Mouse (Mus musculus) forebrain, embryonic 13.5 days (tissue): ENCODE data around the gene Mbd3. TPM values are rescaled to one million over a fixed set of nuclear protein-coding genes. Genes with fewer than 3 reads are reported as not detected.
A peak's percentile ranks its signal among the peaks of the same experiment; 100 is the strongest.
"Not testable (repeated sequence)": the region's sequence is repeated elsewhere in the genome, so short reads cannot be mapped to it uniquely, and the experiment has no call there.

Source experiments
- ATAC-seq: fragments of 200-750 bp; cut with Nextera tagmentation; 2 replicates; pipeline ENCODE4 v1.8.0; 2017
- H3K27ac ChIP-seq: fragments of 300-500 bp; sonication (generic); 2 replicates; pipeline ENCODE4 v1.5.1; 2015; ENCODE audit warnings: inconsistent platforms, mild to moderate bottlenecking, moderate library complexity
- H3K27me3 ChIP-seq: fragments of 300-500 bp; sonication (generic); 2 replicates; pipeline ENCODE4 v1.6.1; 2015; ENCODE audit warnings: mild to moderate bottlenecking, inconsistent platforms
- H3K36me3 ChIP-seq: fragments of 300-500 bp; sonication (generic); 2 replicates; pipeline ENCODE4 v1.6.1; 2015; ENCODE audit warnings: mild to moderate bottlenecking, inconsistent platforms; ENCODE audit not compliant: poor library complexity, severe bottlenecking
- H3K4me1 ChIP-seq: fragments of 300-500 bp; sonication (generic); 2 replicates; pipeline ENCODE4 v1.6.1; 2015; ENCODE audit warnings: inconsistent platforms
- H3K4me2 ChIP-seq: fragments of 300-500 bp; sonication (generic); 2 replicates; pipeline ENCODE4 v1.6.1; 2015; ENCODE audit warnings: inconsistent platforms, mild to moderate bottlenecking, moderate library complexity
- H3K4me3 ChIP-seq: fragments of 300-500 bp; sonication (generic); 2 replicates; pipeline ENCODE4 v1.5.1; 2015; ENCODE audit warnings: mild to moderate bottlenecking, inconsistent platforms
- H3K9ac ChIP-seq: fragments of 300-500 bp; sonication (generic); 2 replicates; pipeline ENCODE4 v1.6.1; 2015; ENCODE audit warnings: mild to moderate bottlenecking, inconsistent platforms
- H3K9me3 ChIP-seq: fragments of 300-500 bp; sonication (generic); replicated peaks from 2 replicates; pipeline ENCODE4 v1.6.1; 2016; ENCODE audit warnings: inconsistent platforms
- WGBS: fragments of 180-500 bp; shearing (Covaris S2); methylation state at CpG from one replicate; pipeline ENCODE4 v1.1.7; 2015; 5-methylcytosine and 5-hydroxymethylcytosine counted together
- polyA plus RNA-seq: library from polyadenylated mRNA; unstranded; fragments of >200 nt; fragmentation: Nextera tagmentation; extraction: Ambion mirVana; gene quantifications from 2 replicates; pipeline ENCODE4 v1.2.1, GENCODE M21; 2015

The Mbd3 gene
- polyA plus RNA-seq, 1 experiment from 2014 or later = 304 TPM

DNA sequence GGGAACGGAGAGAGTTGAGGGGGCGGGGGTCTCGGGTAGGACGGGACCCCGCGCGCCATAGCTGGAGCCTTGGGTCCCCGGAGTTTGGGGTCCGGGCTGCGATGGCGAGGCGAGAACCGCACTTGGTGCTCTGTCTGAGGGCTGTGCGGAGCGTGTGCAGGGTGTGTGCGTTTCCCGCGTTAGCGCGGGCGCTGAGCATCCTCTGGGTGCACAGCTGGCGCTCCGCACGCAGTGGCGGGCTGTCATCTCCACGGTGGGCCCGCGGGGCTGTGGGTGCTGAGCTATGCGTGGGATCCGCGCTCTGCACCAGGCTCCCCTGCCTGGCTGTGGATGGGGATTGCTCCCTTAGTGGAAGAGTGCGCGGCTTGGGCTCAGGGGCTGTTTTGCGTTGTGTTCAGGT lies 42.6 kb downstream of the Mbd3 start:
- ATAC-seq = 0 out of 2 replicates have a peak, but pooled peaks have one; percentile 37
- H3K4me2 ChIP-seq = peak overlapping the region; percentile 60
- H3K36me3 ChIP-seq = no peaks in the 10 kb centered on the region
- 0 out of 2 replicates have a peak overlapping the region, but pooled peaks have one; percentile 21 for H3K9ac ChIP-seq
- peaks cover 91% of the 10 kb centered on the region for H3K27me3 ChIP-seq
- WGBS = 2% methylated on average over 34 of the region's 34 CpGs
- peak overlapping the region; percentile 32 for H3K4me3 ChIP-seq
- no peak overlapping the region for H3K27ac ChIP-seq
- no peaks in the 10 kb centered on the region for H3K9me3 ChIP-seq
- H3K4me1 ChIP-seq = peaks cover 27% of the 10 kb centered on the region

DNA sequence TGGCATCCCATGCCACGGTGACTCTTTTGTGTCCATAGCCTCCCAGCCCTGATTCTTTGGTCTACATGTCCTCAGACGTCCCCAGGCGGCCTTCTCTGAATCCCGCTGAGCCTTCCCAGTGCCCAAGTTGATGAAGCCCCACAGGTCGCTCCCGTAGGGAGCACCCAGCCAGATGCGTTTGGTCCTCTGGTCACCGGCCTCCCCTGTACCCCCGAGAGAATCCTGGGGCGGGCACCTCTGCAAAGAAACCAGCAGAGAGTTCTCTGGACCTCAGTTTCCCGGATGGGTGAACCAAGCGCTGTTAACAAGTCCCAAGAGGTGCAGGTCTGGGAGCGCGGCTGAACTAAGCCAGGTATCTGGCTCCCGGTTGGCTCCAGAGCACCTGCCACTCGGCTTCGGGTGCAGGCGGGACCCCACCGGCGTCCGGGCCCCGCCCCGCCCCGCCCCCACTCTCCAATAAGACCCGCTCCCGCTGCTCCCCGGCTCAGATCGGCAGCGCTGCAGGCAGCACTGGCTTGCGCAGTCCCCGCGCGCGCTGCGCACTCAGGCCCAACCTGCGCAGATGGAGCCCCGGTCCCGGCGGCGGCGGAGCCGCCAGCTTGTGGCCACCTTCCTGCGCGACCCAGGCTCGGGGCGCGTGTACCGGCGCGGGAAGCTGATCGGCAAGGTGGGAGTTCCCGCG lies 43.2 kb downstream of the Mbd3 start, which contains the start of gene Plk5:
Gene Plk5, plus strand, starts transcription at position 459 of the 682 bp plus-strand sequence.
- 0 out of 2 replicates have a peak, but pooled peaks have one; percentile 61 for ATAC-seq
- Histone ChIP-seq H3K4me3 (peak within 1 kb of the TSS; percentile 32), H3K9ac (peak within 1 kb of the TSS; percentile 21; the same call in 1 of the 2 replicates), H3K4me1 (peaks cover 27% of the 10 kb centered on the region), H3K4me2 (peak within 1 kb of the TSS; percentile 60), H3K27ac (no peak within 1 kb of the TSS), H3K9me3 (no peaks in the 10 kb centered on the region), H3K36me3 (no peaks in the 10 kb centered on the region), H3K27me3 (peaks cover 97% of the 10 kb centered on the region)
- WGBS = 1% methylated on average over 45 of the region's 53 CpGs

DNA sequence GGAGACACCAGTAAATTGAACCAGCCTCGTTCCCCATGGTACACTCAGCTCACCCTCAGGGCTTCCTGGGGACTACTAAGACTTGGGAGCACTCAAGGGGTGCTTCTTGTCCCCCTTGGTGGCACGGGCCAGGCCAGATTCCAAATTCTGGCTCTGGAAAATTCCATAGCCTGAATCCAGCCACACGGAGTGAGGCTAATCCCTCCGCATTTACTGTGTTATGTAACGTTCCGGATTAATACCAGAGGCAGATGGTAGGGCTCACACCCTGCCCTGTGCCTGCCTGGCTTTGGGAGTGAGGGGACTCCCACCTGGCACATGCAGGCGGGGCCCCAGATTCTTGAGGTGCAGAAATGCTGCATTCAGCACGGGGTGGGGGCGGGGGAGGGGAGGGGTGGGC lies 43.9 kb downstream of the Mbd3 start:
- H3K27me3 ChIP-seq = peaks cover 98% of the 10 kb centered on the region

DNA sequence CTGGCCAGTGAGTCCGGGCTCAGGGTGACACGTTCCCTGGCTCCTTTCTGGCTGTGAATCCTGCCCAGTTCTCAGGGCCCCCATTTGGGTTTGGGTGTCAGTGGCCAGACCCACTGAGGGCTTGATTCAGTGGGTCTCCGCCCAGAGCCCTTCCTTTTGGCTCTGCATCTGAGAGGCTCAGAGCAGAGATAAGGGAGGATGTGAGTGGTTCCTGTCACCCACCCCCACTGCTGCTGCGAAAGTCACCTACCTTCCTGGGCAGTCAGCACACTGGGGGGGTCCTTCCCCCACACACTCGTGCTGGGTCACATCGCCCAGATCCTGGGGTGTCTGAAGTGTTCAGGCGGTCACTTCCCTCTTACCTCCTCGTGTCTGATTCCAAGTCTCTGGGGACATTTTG lies 46.6 kb downstream of the Mbd3 start:
- 71% methylated on average over 8 of the region's 8 CpGs for WGBS
- peaks cover 99% of the 10 kb centered on the region for H3K27me3 ChIP-seq
- no peak overlapping the region for H3K9ac ChIP-seq
- H3K9me3 ChIP-seq = no peaks in the 10 kb centered on the region
- peaks cover 34% of the 10 kb centered on the region for H3K4me1 ChIP-seq
- no peak overlapping the region for H3K27ac ChIP-seq
- H3K4me3 ChIP-seq = no peak overlapping the region
- ATAC-seq = no peak
- H3K36me3 ChIP-seq = no peaks in the 10 kb centered on the region
- no peak overlapping the region for H3K4me2 ChIP-seq

More for the DNA sequence above, 43.9 kb downstream of the Mbd3 start:
- 0 out of 2 replicates have a peak overlapping the region, but pooled peaks have one; percentile 32 for H3K4me3 ChIP-seq
- 4% methylated on average over 8 of the region's 9 CpGs for WGBS
- no peaks in the 10 kb centered on the region for H3K36me3 ChIP-seq
- H3K4me1 ChIP-seq = peaks cover 27% of the 10 kb centered on the region
- H3K4me2 ChIP-seq = no peak overlapping the region
- no peak for ATAC-seq
- no peak overlapping the region for H3K9ac ChIP-seq
- H3K9me3 ChIP-seq = no peaks in the 10 kb centered on the region
- no peak overlapping the region for H3K27ac ChIP-seq

GRCm38 (mm10) chr10:80351896-80352295 lies 47.5 kb downstream of the Mbd3 start:
- H3K27ac ChIP-seq = no peak overlapping the region
- 20% methylated on average over 11 of the region's 11 CpGs for WGBS
- H3K9me3 ChIP-seq = no peaks in the 10 kb centered on the region
- H3K4me1 ChIP-seq = peaks cover 27% of the 10 kb centered on the region
- H3K4me3 ChIP-seq = no peak overlapping the region
- no peaks in the 10 kb centered on the region for H3K36me3 ChIP-seq
- H3K9ac ChIP-seq = no peak overlapping the region
- H3K4me2 ChIP-seq = no peak overlapping the region
- ATAC-seq = no peak
- H3K27me3 ChIP-seq = peaks cover 99% of the 10 kb centered on the region

- no peak overlapping the region for H3K4me3 ChIP-seq
- peaks cover 11% of the 10 kb centered on the region for H3K4me1 ChIP-seq
- no peaks in the 10 kb centered on the region for H3K36me3 ChIP-seq
- no peaks in the 10 kb centered on the region for H3K9me3 ChIP-seq
- H3K4me2 ChIP-seq = no peak overlapping the region
- 5% methylated on average over 7 of the region's 7 CpGs for WGBS
- H3K9ac ChIP-seq = no peak overlapping the region
- peak; percentile 80 for ATAC-seq
- H3K27ac ChIP-seq = no peak overlapping the region
- H3K27me3 ChIP-seq = peaks cover 99% of the 10 kb centered on the region
These were observed 49.1 kb downstream of the Mbd3 start for GRCm38 (mm10) chr10:80350292-80350691.

DNA sequence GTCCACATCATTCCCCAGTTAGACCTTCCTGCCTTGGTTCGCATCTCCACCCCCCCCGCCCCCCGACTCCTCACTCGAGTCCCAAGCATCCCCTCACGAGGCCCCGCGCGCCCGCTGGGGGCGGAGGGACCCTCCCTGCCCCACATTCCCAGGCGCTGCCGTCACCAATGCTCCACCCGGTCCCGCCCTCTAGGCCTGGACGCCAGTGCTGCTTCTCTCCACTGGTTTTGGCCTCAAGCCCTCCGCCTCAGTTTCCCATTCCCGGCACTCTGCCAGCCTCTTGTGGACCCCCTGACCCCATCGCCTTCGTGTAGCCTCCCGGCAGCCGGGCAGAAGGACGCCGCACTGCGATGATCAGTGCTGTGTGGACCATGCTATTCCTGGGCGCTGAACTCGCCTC lies 50.4 kb downstream of the Mbd3 start:
- H3K4me3 ChIP-seq = no peak overlapping the region
- H3K9me3 ChIP-seq = no peaks in the 10 kb centered on the region
- no peaks in the 10 kb centered on the region for H3K36me3 ChIP-seq
- H3K4me1 ChIP-seq = peaks cover 11% of the 10 kb centered on the region
- no peak for ATAC-seq
- peaks cover 99% of the 10 kb centered on the region for H3K27me3 ChIP-seq
- no peak overlapping the region for H3K9ac ChIP-seq
- 0 out of 2 replicates have a peak overlapping the region, but pooled peaks have one; percentile 12 for H3K4me2 ChIP-seq
- H3K27ac ChIP-seq = no peak overlapping the region
- WGBS = 13% methylated on average over 24 of the region's 26 CpGs

DNA sequence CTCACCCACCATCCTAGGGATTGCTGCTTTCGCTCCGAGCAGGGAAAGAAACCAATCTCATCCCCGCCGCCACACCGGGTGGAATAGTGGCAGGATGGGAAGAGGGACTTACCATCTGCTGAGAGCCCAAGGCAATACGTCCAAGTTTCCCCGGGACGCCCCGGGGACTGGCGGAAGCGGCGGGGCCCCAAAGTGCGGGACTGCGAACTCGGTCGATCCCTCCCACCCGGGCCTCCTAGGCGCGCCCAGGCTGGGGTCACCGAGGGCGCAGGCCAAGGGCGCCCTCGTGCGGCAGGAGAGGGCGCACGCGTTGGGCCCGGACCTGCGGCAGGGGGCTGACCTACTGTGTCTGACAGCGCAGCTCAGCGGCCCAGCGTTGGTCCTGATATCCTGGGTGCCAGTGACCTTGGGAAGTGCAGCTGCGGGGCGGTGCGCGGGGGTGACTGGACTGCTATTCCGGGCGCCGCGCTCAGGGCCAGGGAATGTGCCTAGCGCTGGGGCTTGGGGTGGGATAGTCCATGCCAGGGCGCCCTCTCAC lies 51.0 kb downstream of the Mbd3 start, which contains the start of gene Adamtsl5:
Gene Adamtsl5, minus strand, starts transcription at position 169 of the 538 bp plus-strand sequence.
- H3K4me1 ChIP-seq = peaks cover 15% of the 10 kb centered on the region
- WGBS = under 1% methylated on average over 34 of the region's 42 CpGs
- H3K27ac ChIP-seq = no peak within 1 kb of the TSS
- H3K9ac ChIP-seq = 0 out of 2 replicates have a peak within 1 kb of the TSS, but pooled peaks have one; percentile 21
- ATAC-seq = 0 out of 2 replicates have a peak, but pooled peaks have one; percentile 11
- H3K4me2 ChIP-seq = peak within 1 kb of the TSS; percentile 41
- peak within 1 kb of the TSS; percentile 18 for H3K4me3 ChIP-seq
- H3K9me3 ChIP-seq = no peaks in the 10 kb centered on the region
- peaks cover 99% of the 10 kb centered on the region for H3K27me3 ChIP-seq
- H3K36me3 ChIP-seq = no peaks in the 10 kb centered on the region

DNA sequence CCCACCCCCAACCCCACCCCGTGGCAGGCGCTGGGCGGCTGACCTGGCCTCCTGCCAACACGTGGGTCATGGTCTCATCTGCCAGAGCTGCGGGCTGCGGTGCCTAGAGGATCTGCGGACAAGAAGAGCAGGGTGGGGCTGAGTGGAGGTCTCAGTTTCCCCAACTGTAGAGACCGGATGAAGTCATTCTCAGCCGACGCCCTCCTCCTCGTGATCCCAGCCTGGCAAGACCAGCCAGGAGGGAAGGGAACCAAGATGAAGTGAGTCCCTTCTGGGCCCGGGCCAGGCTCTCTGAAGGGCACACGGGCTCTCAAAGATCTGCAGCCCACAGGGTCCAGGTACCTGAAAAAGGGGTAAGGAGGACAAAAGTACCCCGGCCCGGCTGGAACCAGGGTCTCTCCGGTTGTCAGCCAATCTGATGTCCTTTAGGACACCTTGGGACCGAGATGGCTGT lies 51.8 kb downstream of the Mbd3 start:
- Histone ChIP-seq H3K4me1 (peaks cover 23% of the 10 kb centered on the region), H3K4me2 (no peak overlapping the region), H3K9me3 (no peaks in the 10 kb centered on the region), H3K27ac (no peak overlapping the region), H3K9ac (no peak overlapping the region), H3K27me3 (peaks cover 99% of the 10 kb centered on the region), H3K36me3 (no peaks in the 10 kb centered on the region), H3K4me3 (no peak overlapping the region)
- 17% methylated on average over 17 of the region's 17 CpGs for WGBS
- no peak for ATAC-seq

GRCm38 (mm10) chr10:80345929-80346328 lies 53.4 kb downstream of the Mbd3 start:
- H3K4me1 ChIP-seq = peaks cover 34% of the 10 kb centered on the region
- H3K36me3 ChIP-seq, ATAC-seq, H3K9ac ChIP-seq, H3K27ac ChIP-seq, H3K4me2 ChIP-seq, H3K9me3 ChIP-seq, H3K4me3 ChIP-seq: not testable (repeated sequence)
- H3K27me3 ChIP-seq = peaks cover 99% of the 10 kb centered on the region
- WGBS = 78% methylated on average over 6 of the region's 6 CpGs

DNA sequence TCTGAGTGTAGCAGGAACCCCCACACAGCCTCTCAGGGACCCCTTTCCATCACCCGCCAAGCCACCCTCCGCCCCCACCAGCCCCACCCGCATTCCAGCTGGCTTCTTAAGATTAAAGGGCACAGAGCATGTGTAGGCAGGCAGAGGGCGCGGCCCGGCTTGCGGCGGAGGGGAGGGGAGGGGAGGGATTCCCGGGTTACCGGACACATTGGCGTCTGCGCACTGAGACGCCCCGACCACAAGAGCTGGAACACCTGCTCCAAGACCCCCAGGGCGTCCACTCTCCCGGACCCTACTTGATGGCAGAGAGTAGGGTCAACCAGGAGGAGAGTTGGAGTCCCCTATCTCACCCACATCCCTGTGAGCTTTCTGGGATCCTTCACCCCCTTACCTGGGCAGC lies 54.2 kb downstream of the Mbd3 start:
- Histone ChIP-seq H3K9me3 (no peaks in the 10 kb centered on the region), H3K4me3 (no peak overlapping the region), H3K27ac (no peak overlapping the region), H3K4me1 (peaks cover 39% of the 10 kb centered on the region), H3K9ac (no peak overlapping the region), H3K4me2 (no peak overlapping the region), H3K36me3 (no peaks in the 10 kb centered on the region), H3K27me3 (peaks cover 99% of the 10 kb centered on the region)
- 3% methylated on average over 13 of the region's 16 CpGs for WGBS
- no peak for ATAC-seq

DNA sequence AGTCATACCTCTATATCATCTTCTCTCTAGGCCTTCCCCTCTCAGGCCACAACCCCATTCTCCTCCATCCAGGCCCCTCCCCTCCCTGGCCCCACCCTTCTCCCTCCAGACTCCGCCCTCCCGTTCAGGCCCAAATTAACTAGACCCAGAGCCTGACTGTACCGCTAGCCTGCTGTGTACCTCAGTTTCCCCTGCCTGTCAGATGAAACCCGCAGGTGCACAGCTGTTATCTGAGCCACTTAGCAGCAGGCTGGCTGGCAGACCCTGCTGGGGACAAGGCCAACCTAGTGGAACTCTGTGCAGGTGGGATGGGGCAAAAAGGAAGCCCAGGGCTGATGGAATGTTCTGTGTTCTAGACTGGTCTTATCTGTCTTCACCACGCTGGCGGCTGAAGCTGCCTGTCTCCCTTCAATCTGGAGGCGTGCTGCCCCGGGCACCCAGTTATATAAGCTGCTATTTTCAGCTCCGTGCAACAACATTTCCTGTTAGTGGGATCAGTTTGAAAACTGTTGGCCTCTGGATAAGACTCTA lies 55.2 kb downstream of the Mbd3 start:
- Histone ChIP-seq H3K27me3 (peaks cover 97% of the 10 kb centered on the region), H3K9me3 (no peaks in the 10 kb centered on the region), H3K4me3 (no peak overlapping the region), H3K27ac (no peak overlapping the region), H3K4me1 (peaks cover 39% of the 10 kb centered on the region), H3K9ac (no peak overlapping the region), H3K4me2 (no peak overlapping the region), H3K36me3 (no peaks in the 10 kb centered on the region)
- 40% methylated on average over 9 of the region's 9 CpGs for WGBS
- ATAC-seq = no peak
